Comparison of ENCODE assay signal across 19 mouse cellular contexts in the genomic region with DNA sequence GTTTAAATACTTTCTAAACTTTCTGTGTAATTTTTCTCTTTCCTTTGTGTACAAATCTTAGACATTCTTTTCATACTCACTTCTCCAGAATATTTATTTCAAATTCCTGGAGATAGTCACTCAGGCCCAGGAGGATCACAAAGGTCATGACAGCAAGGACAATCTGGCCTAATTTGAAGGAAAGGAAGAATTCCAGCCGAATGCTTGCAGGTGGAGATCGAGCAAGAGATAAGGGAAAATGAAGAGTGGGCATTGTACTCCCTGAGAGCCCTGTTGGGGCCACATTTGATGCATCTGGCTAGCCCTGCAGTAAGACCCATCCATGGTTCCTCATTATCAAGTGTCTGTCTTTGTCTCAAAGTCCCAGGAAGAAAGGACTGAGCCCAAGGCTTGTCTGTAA.
A peak's percentile ranks its signal among the peaks of the same experiment; 100 is the strongest.
DNase-seq lines count a peak whose midpoint lies in the region; ATAC-seq and TF ChIP-seq lines count a peak whose summit lies in the region.
"Had no signal": no experiment of that assay in that cellular context is flagged by ENCODE, and none has a peak within 500 bp of the region (broad histone marks: within the 10 kb centered on the region; RNA-seq: fewer than 3 reads in every experiment).

No protein-coding gene starts in this region.

- no peak overlapping the region for H3K27ac ChIP-seq in midbrain, embryonic 11.5 days (ENCODE audit: low read depth, low read length)
- no peak overlapping the region for H3K27ac ChIP-seq in midbrain, postnatal 0 days (ENCODE audit: low read depth, low read length)
- H3K27ac ChIP-seq in neural tube, embryonic 13.5 days (replicated peaks), result peak overlapping the region; percentile 33; the same call in 1 of the 2 replicates
- H3K27ac ChIP-seq in neural tube, embryonic 15.5 days (replicated peaks), result no peak overlapping the region

- H3K4me1 ChIP-seq in midbrain, embryonic 11.5 days (ENCODE audit: control insufficient read depth, insufficient read depth, low read length), result no peaks in the 10 kb centered on the region
- H3K4me1 ChIP-seq in midbrain, postnatal 0 days (ENCODE audit: insufficient read depth, low read length), result no peaks in the 10 kb centered on the region
- H3K4me1 ChIP-seq in neural tube, embryonic 13.5 days (replicated peaks), result no peaks in the 10 kb centered on the region
- no peaks in the 10 kb centered on the region for H3K4me1 ChIP-seq in neural tube, embryonic 15.5 days

- H3K27me3 ChIP-seq in midbrain, embryonic 11.5 days (ENCODE audit: control insufficient read depth, insufficient read depth, low read length), result no peaks in the 10 kb centered on the region
- H3K27me3 ChIP-seq in midbrain, postnatal 0 days (ENCODE audit: insufficient read depth, low read length), result no peaks in the 10 kb centered on the region
- H3K27me3 ChIP-seq in neural tube, embryonic 13.5 days, result no peaks in the 10 kb centered on the region
- H3K27me3 ChIP-seq in neural tube, embryonic 15.5 days (replicated peaks), result no peaks in the 10 kb centered on the region
- H3K27me3 ChIP-seq: CH12.LX, Patski had no signal

- 65% methylated on average over 2 of the region's 2 CpGs for WGBS in midbrain, embryonic 11.5 days
- 67% methylated on average over 2 of the region's 2 CpGs for WGBS in midbrain, postnatal 0 days
- 80% methylated on average over 2 of the region's 2 CpGs for WGBS in neural tube, embryonic 13.5 days
- WGBS in neural tube, embryonic 15.5 days, result 72% methylated on average over 2 of the region's 2 CpGs

- H3K36me3 ChIP-seq in midbrain, embryonic 11.5 days (ENCODE audit: control insufficient read depth, insufficient read depth, low read length), result no peaks in the 10 kb centered on the region
- H3K36me3 ChIP-seq in midbrain, postnatal 0 days (ENCODE audit: insufficient read depth, low read length), result no peaks in the 10 kb centered on the region
- H3K36me3 ChIP-seq in neural tube, embryonic 13.5 days, result no peaks in the 10 kb centered on the region
- no peaks in the 10 kb centered on the region for H3K36me3 ChIP-seq in neural tube, embryonic 15.5 days
- H3K36me3 ChIP-seq: G1E had no signal

- no peak overlapping the region for H3K4me3 ChIP-seq in midbrain, embryonic 11.5 days (ENCODE audit: low read depth, low read length)
- no peak overlapping the region for H3K4me3 ChIP-seq in midbrain, postnatal 0 days (ENCODE audit: low read depth, low read length)
- no peak overlapping the region for H3K4me3 ChIP-seq in neural tube, embryonic 13.5 days
- H3K4me3 ChIP-seq in neural tube, embryonic 15.5 days (replicated peaks), result no peak overlapping the region

- TF ChIP-seq CTCF in midbrain, postnatal 0 days (IDR thresholded peaks at IDR 0.05), result no peak

- no peak overlapping the region for H3K9ac ChIP-seq in midbrain, embryonic 11.5 days (ENCODE audit: low read length)
- H3K9ac ChIP-seq in midbrain, postnatal 0 days (replicated peaks; ENCODE audit: low read length, poor library complexity, severe bottlenecking), result no peak overlapping the region
- no peak overlapping the region for H3K9ac ChIP-seq in neural tube, embryonic 13.5 days
- H3K9ac ChIP-seq in neural tube, embryonic 15.5 days (replicated peaks), result no peak overlapping the region

- H3K9me3 ChIP-seq in midbrain, embryonic 11.5 days (ENCODE audit: control insufficient read depth, low read length), result no peaks in the 10 kb centered on the region
- H3K9me3 ChIP-seq in midbrain, postnatal 0 days (ENCODE audit: low read length), result no peaks in the 10 kb centered on the region
- H3K9me3 ChIP-seq in neural tube, embryonic 13.5 days, result no peaks in the 10 kb centered on the region
- no peaks in the 10 kb centered on the region for H3K9me3 ChIP-seq in neural tube, embryonic 15.5 days (replicated peaks)

- H3K4me2 ChIP-seq in midbrain, embryonic 11.5 days, result no peak overlapping the region
- H3K4me2 ChIP-seq in midbrain, postnatal 0 days (ENCODE audit: low read depth, low read length, poor library complexity, severe bottlenecking), result no peak overlapping the region
- no peak overlapping the region for H3K4me2 ChIP-seq in neural tube, embryonic 13.5 days
- no peak overlapping the region for H3K4me2 ChIP-seq in neural tube, embryonic 15.5 days

- peak; percentile 51 for DNase-seq in midbrain, embryonic 11.5 days (ENCODE audit: low spot score, missing footprints)
- no peak for DNase-seq in midbrain, postnatal 0 days (ENCODE audit: low spot score)
- DNase-seq: adrenal gland, adult 2 months; adrenal gland, adult 8-10 months; adrenal gland, postnatal 10 days; adrenal gland, postnatal 14 days; adrenal gland, postnatal 25 days; adrenal gland, postnatal 36 days; B cell, adult 2 months; cerebellum, adult 11 months; cerebellum, adult 11-12 months; cerebellum, adult 18-20 months had no signal

- no peak for ATAC-seq in midbrain, embryonic 11.5 days (ENCODE audit: low FRiP score)
- ATAC-seq in midbrain, postnatal 0 days (ENCODE audit: low FRiP score), result no peak
- ATAC-seq in neural tube, embryonic 13.5 days (ENCODE audit: low read depth), result no peak
- no peak for ATAC-seq in neural tube, embryonic 15.5 days (ENCODE audit: low FRiP score)
- ATAC-seq: activated CD4-positive, CD25-positive, alpha-beta regulatory T cell, adult 4 months; CD4-positive, CD25-positive, alpha-beta regulatory T cell, adult 4 months; Patski had no signal
